Mouse (Mus musculus) liver, embryonic 12.5 days (tissue): Measurements from ENCODE around the gene 1700007K13Rik. TPM values are rescaled to one million over a fixed set of nuclear protein-coding genes. Genes with fewer than 3 reads are reported as not detected.
A peak's percentile ranks its signal among the peaks of the same experiment; 100 is the strongest.
"Not testable (repeated sequence)": the region's sequence is repeated elsewhere in the genome, so short reads cannot be mapped to it uniquely, and the experiment has no call there.

Source experiments
- ATAC-seq: fragments of 200-750 bp; cut with Nextera tagmentation; 2 replicates; pipeline ENCODE4 v1.8.0; 2017; ENCODE audit warnings: moderate number of reproducible peaks, mild to moderate bottlenecking, moderate library complexity
- H3K27ac ChIP-seq: fragments of 300-500 bp; sonication (generic); 2 replicates; pipeline ENCODE4 v1.5.1; 2016; ENCODE audit warnings: mild to moderate bottlenecking
- H3K27me3 ChIP-seq: fragments of 300-500 bp; sonication (generic); replicated peaks from 2 replicates; pipeline ENCODE4 v1.6.1; 2016; ENCODE audit warnings: mild to moderate bottlenecking, moderate library complexity
- H3K36me3 ChIP-seq: fragments of 300-500 bp; sonication (generic); 2 replicates; pipeline ENCODE4 v1.6.1; 2016; ENCODE audit warnings: mild to moderate bottlenecking, moderate library complexity
- H3K4me1 ChIP-seq: fragments of 300-500 bp; sonication (generic); 2 replicates; pipeline ENCODE4 v1.6.1; 2016
- H3K4me2 ChIP-seq: fragments of 300-500 bp; sonication (generic); 2 replicates; pipeline ENCODE4 v1.6.1; 2016; ENCODE audit warnings: mild to moderate bottlenecking, moderate library complexity
- H3K4me3 ChIP-seq: fragments of 300-500 bp; sonication (generic); 2 replicates; pipeline ENCODE4 v1.5.1; 2016; ENCODE audit warnings: mild to moderate bottlenecking, moderate library complexity
- H3K9ac ChIP-seq: fragments of 300-500 bp; sonication (generic); 2 replicates; pipeline ENCODE4 v1.6.1; 2016; ENCODE audit warnings: mild to moderate bottlenecking, moderate library complexity
- H3K9me3 ChIP-seq: fragments of 300-500 bp; sonication (generic); replicated peaks from 2 replicates; pipeline ENCODE4 v1.6.1; 2016; ENCODE audit warnings: mild to moderate bottlenecking, moderate library complexity
- WGBS: fragments of 180-500 bp; shearing (Covaris S2); methylation state at CpG from one replicate; pipeline ENCODE4 v1.1.7; 2016; ENCODE audit not compliant: insufficient replicate concordance; 5-methylcytosine and 5-hydroxymethylcytosine counted together
- polyA plus RNA-seq: library from polyadenylated mRNA; unstranded; fragments of >200 nt; fragmentation: Nextera tagmentation; extraction: Ambion mirVana; gene quantifications from 2 replicates; pipeline ENCODE4 v1.2.1, GENCODE M21; 2016

Gene 1700007K13Rik
- polyA plus RNA-seq, result not detected in 2 replicates

DNA sequence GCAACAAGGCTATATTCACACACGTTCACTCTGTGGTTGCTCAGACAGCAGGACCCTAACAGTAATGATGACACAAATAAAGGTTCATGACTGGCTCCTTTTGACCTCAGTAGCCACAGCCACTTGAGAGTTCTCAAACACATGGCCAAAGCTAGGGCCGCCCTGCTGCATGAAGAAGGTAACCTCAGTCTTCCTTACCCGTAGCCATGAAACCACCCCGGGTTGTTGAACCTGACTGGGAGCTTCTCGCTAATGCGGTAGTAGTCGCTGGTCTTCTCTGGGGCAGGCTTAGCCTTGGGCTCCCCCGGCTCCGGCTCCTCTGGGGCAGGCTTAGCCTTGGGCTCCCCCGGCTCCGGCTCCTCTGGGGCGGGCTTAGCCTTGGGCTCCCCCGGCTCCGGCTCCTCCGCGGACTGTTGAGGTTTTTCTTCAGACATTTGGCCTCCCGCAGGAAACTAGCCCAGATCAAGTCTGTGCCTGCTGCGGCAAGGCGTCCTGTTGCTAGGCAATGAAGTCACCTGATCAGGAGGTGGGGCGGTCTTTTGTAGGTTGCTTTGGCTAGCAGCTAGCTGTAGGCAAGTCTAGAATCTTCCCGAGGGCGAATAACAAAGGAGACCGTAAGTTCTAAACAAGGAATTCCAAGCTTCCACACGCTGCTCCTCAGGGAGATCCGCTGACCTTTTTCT, at the start of gene 1700007K13Rik:
Gene 1700007K13Rik, minus strand, starts transcription at position 497 of the 683 bp plus-strand sequence.
- no peaks in the 10 kb centered on the region for H3K9me3 ChIP-seq
- 6% methylated on average over 25 of the region's 25 CpGs for WGBS
- peak within 1 kb of the TSS; percentile 24; the same call in 1 of the 2 replicates for H3K4me3 ChIP-seq
- H3K9ac ChIP-seq, result peak within 1 kb of the TSS; percentile 23; the same call in 1 of the 2 replicates
- peak within 1 kb of the TSS; percentile 57 for H3K4me2 ChIP-seq
- peaks cover 23% of the 10 kb centered on the region for H3K36me3 ChIP-seq
- peaks cover 35% of the 10 kb centered on the region for H3K27me3 ChIP-seq
- 0 out of 2 replicates have a peak, but pooled peaks have one; percentile 21 for ATAC-seq
- no peak within 1 kb of the TSS for H3K27ac ChIP-seq
- peaks cover 19% of the 10 kb centered on the region for H3K4me1 ChIP-seq

DNA sequence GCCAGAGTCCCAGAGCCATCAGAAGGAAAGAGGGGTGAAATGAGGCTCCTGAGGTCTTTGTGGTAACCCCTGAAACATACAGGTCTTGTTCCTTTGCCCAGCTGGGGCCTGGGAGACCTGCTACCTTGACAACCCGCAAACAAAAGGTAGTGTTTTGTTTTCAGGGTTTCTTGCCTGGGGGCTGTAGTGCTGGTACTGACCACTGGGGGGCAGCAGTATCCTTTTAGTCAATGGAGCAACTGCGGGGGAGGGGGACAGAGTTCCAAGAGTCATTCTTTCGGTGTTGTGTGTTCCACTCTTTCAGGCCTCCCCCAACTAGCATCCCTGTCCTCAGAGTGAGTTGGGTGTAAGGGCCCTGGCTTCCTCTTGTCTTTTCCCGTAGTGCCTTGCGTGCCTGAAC, 48.4 kb upstream of the 1700007K13Rik start:
- no peak overlapping the region for H3K9ac ChIP-seq
- peaks cover 61% of the 10 kb centered on the region for H3K27me3 ChIP-seq
- no peak overlapping the region for H3K4me3 ChIP-seq
- ATAC-seq, result no peak
- H3K27ac ChIP-seq, result no peak overlapping the region
- peaks cover 21% of the 10 kb centered on the region for H3K4me1 ChIP-seq
- H3K36me3 ChIP-seq, result no peaks in the 10 kb centered on the region
- WGBS, result 11% methylated on average over 5 of the region's 5 CpGs
- no peaks in the 10 kb centered on the region for H3K9me3 ChIP-seq
- H3K4me2 ChIP-seq, result peak overlapping the region; percentile 78

GRCm38 (mm10) chr2:28513431-28514370, 47.6 kb upstream of the 1700007K13Rik start:
- H3K4me2 ChIP-seq, result peak overlapping the region; percentile 78
- 7% methylated on average over 47 of the region's 47 CpGs for WGBS
- peak overlapping the region; percentile 54 for H3K9ac ChIP-seq
- no peak overlapping the region for H3K27ac ChIP-seq
- H3K4me1 ChIP-seq, result peaks cover 21% of the 10 kb centered on the region
- peaks cover 65% of the 10 kb centered on the region for H3K27me3 ChIP-seq
- no peaks in the 10 kb centered on the region for H3K36me3 ChIP-seq
- peak; percentile 6; the same call in 1 of the 2 replicates for ATAC-seq
- no peaks in the 10 kb centered on the region for H3K9me3 ChIP-seq
- peak overlapping the region; percentile 55 for H3K4me3 ChIP-seq

DNA sequence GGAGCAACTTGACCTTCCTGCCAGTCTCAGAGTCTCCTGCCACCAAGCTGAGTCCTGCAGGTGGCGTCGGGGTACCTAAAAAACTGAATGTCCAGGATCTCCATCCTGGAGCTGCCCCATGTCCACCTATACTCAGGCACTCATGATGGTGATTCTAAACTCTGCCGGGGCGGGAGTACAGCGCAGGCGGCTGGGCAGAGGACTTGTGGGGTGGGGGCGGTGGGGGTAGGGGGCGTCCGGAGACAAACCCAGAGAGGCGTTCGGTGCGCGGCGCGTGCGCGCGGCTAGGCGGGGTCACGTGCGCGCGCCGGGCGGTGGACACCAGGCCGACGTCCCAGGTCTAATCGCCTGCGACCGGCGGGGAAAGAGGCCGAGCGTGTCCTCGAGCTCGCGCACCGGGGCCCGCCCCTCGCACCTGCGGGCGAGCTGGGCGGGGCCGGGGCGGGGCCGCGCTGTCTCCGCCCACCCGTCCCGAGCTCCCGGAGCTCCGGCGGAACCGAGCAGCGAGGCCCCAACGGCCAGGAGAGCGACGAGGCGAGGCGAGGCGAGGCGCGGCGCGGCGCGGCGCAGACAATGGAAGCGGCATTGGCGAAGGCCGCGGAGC, 46.8 kb upstream of the 1700007K13Rik start, which contains the start of gene Ralgds:
Gene Ralgds, plus strand, starts transcription at position 328 of the 604 bp plus-strand sequence.
- Histone ChIP-seq H3K9me3 (no peaks in the 10 kb centered on the region), H3K36me3 (no peaks in the 10 kb centered on the region), H3K4me2 (peak within 1 kb of the TSS; percentile 78), H3K27me3 (peaks cover 65% of the 10 kb centered on the region), H3K4me3 (peak within 1 kb of the TSS; percentile 55), H3K4me1 (peaks cover 21% of the 10 kb centered on the region), H3K9ac (peak within 1 kb of the TSS; percentile 54), H3K27ac (no peak within 1 kb of the TSS)
- ATAC-seq, result peak; percentile 54; the same call in 1 of the 2 replicates
- under 1% methylated on average over 60 of the region's 71 CpGs for WGBS

GRCm38 (mm10) chr2:28511600-28511999, 45.5 kb upstream of the 1700007K13Rik start:
- not testable (repeated sequence) for H3K27ac ChIP-seq, ATAC-seq, H3K9ac ChIP-seq, H3K4me3 ChIP-seq, H3K9me3 ChIP-seq, H3K4me2 ChIP-seq, H3K36me3 ChIP-seq
- Histone ChIP-seq H3K4me1 (peaks cover 21% of the 10 kb centered on the region), H3K27me3 (peaks cover 65% of the 10 kb centered on the region)
- WGBS, result 32% methylated on average over 5 of the region's 5 CpGs

GRCm38 (mm10) chr2:28506291-28506690, 40.2 kb upstream of the 1700007K13Rik start:
- Histone ChIP-seq H3K9me3 (no peaks in the 10 kb centered on the region), H3K9ac (no peak overlapping the region), H3K4me1 (no peaks in the 10 kb centered on the region), H3K27ac (no peak overlapping the region), H3K27me3 (peaks cover 20% of the 10 kb centered on the region), H3K4me3 (no peak overlapping the region), H3K36me3 (no peaks in the 10 kb centered on the region), H3K4me2 (no peak overlapping the region)
- 64% methylated on average over 6 of the region's 6 CpGs for WGBS
- no peak for ATAC-seq

- Histone ChIP-seq H3K9me3 (no peaks in the 10 kb centered on the region), H3K4me3 (no peak within 1 kb of the TSS), H3K27me3 (peaks cover 15% of the 10 kb centered on the region), H3K9ac (no peak within 1 kb of the TSS), H3K27ac (no peak within 1 kb of the TSS), H3K4me2 (no peak within 1 kb of the TSS), H3K36me3 (no peaks in the 10 kb centered on the region), H3K4me1 (no peaks in the 10 kb centered on the region)
- no peak for ATAC-seq
- 59% methylated on average over 3 of the region's 3 CpGs for WGBS
Measured at GRCm38 (mm10) chr2:28505795-28506194, 39.7 kb upstream of the 1700007K13Rik start, which contains the start of gene Gm10134. Gene Gm10134 (plus strand): TSS chr2:28506095.

DNA sequence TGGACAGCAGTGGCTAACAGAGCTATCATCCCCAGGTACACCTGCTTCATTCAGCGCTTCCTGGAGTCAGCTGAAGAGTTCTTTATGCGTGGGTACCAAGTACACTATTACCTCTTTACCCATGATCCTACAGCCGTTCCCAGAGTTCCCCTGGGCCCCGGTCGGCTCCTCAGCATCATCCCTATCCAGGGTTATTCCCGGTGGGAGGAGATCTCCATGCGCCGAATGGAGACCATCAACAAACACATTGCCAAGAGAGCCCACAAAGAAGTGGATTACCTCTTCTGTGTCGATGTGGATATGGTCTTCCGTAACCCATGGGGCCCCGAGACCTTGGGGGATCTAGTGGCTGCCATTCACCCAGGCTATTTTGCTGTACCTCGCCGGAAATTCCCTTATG, 38.5 kb upstream of the 1700007K13Rik start:
- H3K4me1 ChIP-seq, result no peaks in the 10 kb centered on the region
- H3K27me3 ChIP-seq, result peaks cover 5% of the 10 kb centered on the region
- no peak overlapping the region for H3K27ac ChIP-seq
- WGBS, result 72% methylated on average over 13 of the region's 13 CpGs
- no peaks in the 10 kb centered on the region for H3K9me3 ChIP-seq
- no peak for ATAC-seq
- H3K9ac ChIP-seq, result no peak overlapping the region
- no peak overlapping the region for H3K4me3 ChIP-seq
- H3K36me3 ChIP-seq, result no peaks in the 10 kb centered on the region
- no peak overlapping the region for H3K4me2 ChIP-seq

GRCm38 (mm10) chr2:28502987-28503386, 36.9 kb upstream of the 1700007K13Rik start:
- 54% methylated on average over 10 of the region's 10 CpGs for WGBS

GRCm38 (mm10) chr2:28498431-28498830, 32.3 kb upstream of the 1700007K13Rik start:
- Histone ChIP-seq H3K4me1 (no peaks in the 10 kb centered on the region), H3K4me3 (no peak overlapping the region), H3K4me2 (no peak overlapping the region), H3K36me3 (no peaks in the 10 kb centered on the region), H3K9ac (no peak overlapping the region), H3K27me3 (no peaks in the 10 kb centered on the region), H3K9me3 (no peaks in the 10 kb centered on the region), H3K27ac (no peak overlapping the region)
- no peak for ATAC-seq
- WGBS, result 33% methylated on average over 4 of the region's 4 CpGs

More at GRCm38 (mm10) chr2:28502987-28503386, 36.9 kb upstream of the 1700007K13Rik start:
- Histone ChIP-seq H3K36me3 (no peaks in the 10 kb centered on the region), H3K9me3 (no peaks in the 10 kb centered on the region), H3K4me2 (no peak overlapping the region), H3K9ac (no peak overlapping the region), H3K27ac (no peak overlapping the region), H3K27me3 (no peaks in the 10 kb centered on the region; the same call in 1 of the 2 replicates), H3K4me1 (no peaks in the 10 kb centered on the region), H3K4me3 (no peak overlapping the region)
- no peak for ATAC-seq

- H3K27ac ChIP-seq, result no peak overlapping the region
- no peaks in the 10 kb centered on the region for H3K4me1 ChIP-seq
- no peaks in the 10 kb centered on the region for H3K27me3 ChIP-seq
- H3K9ac ChIP-seq, result no peak overlapping the region
- ATAC-seq, result no peak
- no peaks in the 10 kb centered on the region for H3K9me3 ChIP-seq
- no peak overlapping the region for H3K4me2 ChIP-seq
- no peaks in the 10 kb centered on the region for H3K36me3 ChIP-seq
- 61% methylated on average over 5 of the region's 5 CpGs for WGBS
- no peak overlapping the region for H3K4me3 ChIP-seq
Measured at GRCm38 (mm10) chr2:28497561-28497960, 31.4 kb upstream of the 1700007K13Rik start.
